Mouse (Mus musculus) kidney, postnatal 10 days (tissue): ENCODE results near the gene Jam3.
A peak's percentile ranks its signal among the peaks of the same experiment; 100 is the strongest.

Experiments
- DNase-seq: peaks from one replicate; pipeline ENCODE4 v3.0.0; 2021; ENCODE audit warnings: mixed read lengths

Gene Jam3

DNA sequence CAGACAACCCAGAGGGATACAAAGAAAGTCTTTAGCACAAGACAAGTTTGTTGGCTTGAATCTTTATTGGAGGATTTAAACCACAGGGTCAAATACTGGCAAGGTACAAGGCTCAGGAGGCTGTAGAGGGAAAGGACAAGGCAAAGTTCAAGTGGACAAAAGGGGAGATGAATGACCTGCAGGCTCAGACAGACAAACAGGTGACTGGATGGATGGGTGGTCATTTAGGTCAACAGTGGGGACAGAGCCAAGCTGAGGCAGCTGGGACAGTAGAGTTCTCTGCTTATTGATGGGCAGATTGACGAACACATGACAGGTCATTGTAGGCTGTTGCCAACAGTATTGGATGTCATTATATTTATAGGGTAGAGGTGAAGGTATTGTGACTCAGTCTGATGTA is 11.8 kb upstream of the Jam3 start:
- DNase-seq = no peak

- no peak for DNase-seq
Observed at GRCm38 (mm10) chr9:27165596-27165995, 10.4 kb upstream of the Jam3 start.

DNA sequence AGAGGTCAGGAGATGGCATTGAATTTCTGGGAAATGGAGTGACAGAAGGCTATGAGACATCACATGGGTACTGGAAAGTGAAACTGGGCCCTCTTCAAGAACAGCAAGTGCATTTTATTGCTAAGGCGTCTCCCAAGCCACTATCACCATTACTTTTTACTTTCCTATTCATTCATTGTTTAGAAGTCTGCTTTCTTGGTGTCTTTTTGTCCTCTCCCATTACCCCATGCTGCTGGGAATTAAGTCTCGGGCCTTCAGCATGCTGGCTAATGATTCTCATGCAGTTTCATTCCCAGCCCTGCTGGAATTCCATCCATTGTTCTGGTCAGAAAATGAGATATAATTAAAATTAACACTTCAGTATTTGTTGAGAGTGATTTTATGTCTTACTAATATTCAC is 9.7 kb upstream of the Jam3 start:
- DNase-seq = no peak

DNA sequence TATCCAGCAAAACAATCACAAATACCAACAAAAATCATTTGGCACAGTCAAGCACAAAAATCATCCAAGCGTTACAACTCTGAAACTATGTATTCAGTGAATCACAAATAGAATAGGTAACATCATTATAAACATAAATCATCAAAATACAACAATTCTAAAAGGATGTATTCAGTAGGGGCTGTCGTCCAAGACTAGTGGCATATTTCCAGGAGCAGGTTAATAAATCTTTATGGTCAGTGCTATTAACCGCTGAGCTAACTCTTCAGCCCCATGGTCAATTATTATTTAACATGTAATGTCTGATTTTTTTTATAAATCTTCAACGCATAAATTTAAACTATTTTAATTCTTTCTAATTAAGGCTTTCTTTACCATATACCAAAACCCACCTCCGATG is 8.4 kb upstream of the Jam3 start:
- DNase-seq = peak; percentile 33

- DNase-seq = no peak
Observed at GRCm38 (mm10) chr9:27153861-27154260, 1.4 kb downstream of the Jam3 start.

- no peak for DNase-seq
Observed at GRCm38 (mm10) chr9:27149836-27150235, 5.4 kb downstream of the Jam3 start.

GRCm38 (mm10) chr9:27148631-27149471 is 6.4 kb downstream of the Jam3 start:
- peak; percentile 63 for DNase-seq

DNA sequence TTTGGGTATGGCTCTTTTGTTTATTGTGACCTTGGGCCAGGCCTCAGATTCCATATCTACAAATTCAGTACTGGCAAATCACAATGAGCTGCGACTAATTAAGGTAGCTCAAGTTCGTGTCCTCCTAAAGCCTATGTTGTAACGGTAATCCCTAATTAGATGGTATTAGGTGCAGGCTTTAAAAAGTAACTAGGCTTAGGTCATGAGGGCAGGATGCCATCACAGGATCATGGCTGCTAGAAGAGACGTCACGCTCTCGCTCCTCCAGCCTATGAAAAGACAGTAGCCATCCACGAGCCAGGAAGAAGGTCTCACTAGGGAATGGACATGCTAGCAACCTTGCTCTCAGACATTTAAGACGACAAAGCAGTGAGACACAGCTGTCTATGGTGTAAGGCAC is 7.3 kb downstream of the Jam3 start:
- DNase-seq = no peak

GRCm38 (mm10) chr9:27146826-27147225 is 8.4 kb downstream of the Jam3 start:
- no peak for DNase-seq

DNA sequence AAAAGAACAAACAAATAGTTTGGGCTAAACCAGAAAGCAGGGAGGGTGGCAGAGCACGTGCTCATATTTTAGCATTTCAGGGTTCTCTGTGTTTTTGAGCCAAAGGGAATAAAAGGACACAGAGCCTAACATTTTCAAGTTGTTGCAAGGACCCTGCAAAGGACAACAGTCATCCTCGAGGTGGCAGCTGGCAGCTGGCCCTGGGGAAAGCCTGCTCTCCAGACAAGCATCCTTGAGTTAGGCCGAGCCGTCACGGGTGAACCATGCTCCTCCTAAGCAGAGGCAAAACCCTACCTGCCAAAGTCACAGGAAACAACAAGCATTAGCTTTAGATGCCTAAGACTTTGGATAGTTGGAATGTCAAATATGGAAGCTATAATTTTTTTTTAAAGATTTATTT is 10.2 kb downstream of the Jam3 start:
- no peak for DNase-seq

GRCm38 (mm10) chr9:27144271-27144840 is 10.9 kb downstream of the Jam3 start:
- DNase-seq = no peak

- DNase-seq = no peak
Observed at GRCm38 (mm10) chr9:27140432-27141065, 14.7 kb downstream of the Jam3 start.

GRCm38 (mm10) chr9:27136651-27137050 is 18.6 kb downstream of the Jam3 start:
- DNase-seq = no peak

- DNase-seq = no peak
Observed at GRCm38 (mm10) chr9:27135372-27135771, 19.8 kb downstream of the Jam3 start.

GRCm38 (mm10) chr9:27134410-27134809 is 20.8 kb downstream of the Jam3 start:
- peak; percentile 73 for DNase-seq

GRCm38 (mm10) chr9:27128629-27129028 is 26.6 kb downstream of the Jam3 start:
- peak; percentile 47 for DNase-seq

DNA sequence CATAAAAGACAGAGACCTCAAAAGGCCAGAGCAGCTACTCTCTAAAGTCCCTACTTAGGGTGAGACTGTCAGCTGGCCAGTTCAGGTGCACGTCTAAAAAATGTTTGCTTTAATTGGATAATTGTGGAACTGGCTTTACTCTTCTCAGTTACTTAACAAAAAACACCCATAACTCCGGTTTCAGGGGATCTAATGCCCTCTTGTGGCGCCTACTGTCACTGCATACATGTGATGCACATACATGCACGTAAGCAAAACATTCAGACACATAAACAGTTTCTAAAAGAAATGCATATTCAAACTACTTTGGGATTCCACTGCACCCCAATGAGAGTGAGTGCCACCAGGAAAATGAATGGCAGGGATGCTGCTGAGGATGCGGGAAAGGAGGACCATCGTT is 28.7 kb downstream of the Jam3 start:
- no peak for DNase-seq

GRCm38 (mm10) chr9:27125450-27125849 is 29.8 kb downstream of the Jam3 start:
- DNase-seq = peak; percentile 47

- DNase-seq = no peak
Observed at GRCm38 (mm10) chr9:27123947-27124346, 31.3 kb downstream of the Jam3 start.

- DNase-seq = no peak
Observed at GRCm38 (mm10) chr9:27122963-27123362, 32.3 kb downstream of the Jam3 start.

- DNase-seq = no peak
Observed at GRCm38 (mm10) chr9:27122076-27122475, 33.1 kb downstream of the Jam3 start.

- DNase-seq = no peak
Observed at GRCm38 (mm10) chr9:27121254-27121653, 34.0 kb downstream of the Jam3 start.

- DNase-seq = no peak
Observed at GRCm38 (mm10) chr9:27111756-27112155, 43.5 kb downstream of the Jam3 start.

- no peak for DNase-seq
Observed at GRCm38 (mm10) chr9:27110681-27111080, 44.5 kb downstream of the Jam3 start.
